9 mouse cellular contexts compared by ENCODE assay signal in genomic region chr11:68690465-68690864, GRCm38 (mm10). TPM values are rescaled to one million over a fixed set of nuclear protein-coding genes. Genes with fewer than 3 reads are reported as not detected.
DNase-seq lines count a peak whose midpoint lies in the region; ATAC-seq and TF ChIP-seq lines count a peak whose summit lies in the region.
"Had no signal": no experiment of that assay in that cellular context is flagged by ENCODE, and none has a peak within 500 bp of the region (broad histone marks: within the 10 kb centered on the region; RNA-seq: fewer than 3 reads in every experiment).

No protein-coding gene starts in this region.

- H3K4me3 ChIP-seq in embryonic facial prominence, embryonic 14.5 days (ENCODE audit: low read depth, low read length), result no peak overlapping the region
- H3K4me3 ChIP-seq in embryonic facial prominence, embryonic 10.5 days, result no peak overlapping the region
- no peak overlapping the region for H3K4me3 ChIP-seq in kidney, adult 2 months (ENCODE audit: insufficient read depth, low read depth, low read length)

- WGBS in embryonic facial prominence, embryonic 14.5 days, result 62% methylated on average over 5 of the region's 5 CpGs
- 78% methylated on average over 5 of the region's 5 CpGs for WGBS in embryonic facial prominence, embryonic 10.5 days
- 56% methylated on average over 5 of the region's 5 CpGs for WGBS in kidney, adult 2 months

- no peak for TF ChIP-seq POLR2A in kidney, adult 2 months (IDR thresholded peaks at IDR 0.05; ENCODE audit: low read depth, low read length)

- no peak overlapping the region for H3K4me2 ChIP-seq in embryonic facial prominence, embryonic 14.5 days (ENCODE audit: low read depth, low read length)

- no peak for ATAC-seq in embryonic facial prominence, embryonic 14.5 days (ENCODE audit: low read depth)

- H3K4me1 ChIP-seq in embryonic facial prominence, embryonic 14.5 days (ENCODE audit: control insufficient read depth, insufficient read depth, low read length), result peaks cover 11% of the 10 kb centered on the region
- H3K4me1 ChIP-seq in embryonic facial prominence, embryonic 10.5 days, result peaks cover 35% of the 10 kb centered on the region
- peaks cover 6% of the 10 kb centered on the region; the same call in 1 of the 2 replicates for H3K4me1 ChIP-seq in kidney, adult 2 months (ENCODE audit: control insufficient read depth, insufficient read depth, low read length)

- no peak for TF ChIP-seq CTCF in kidney, adult 2 months (conservative IDR thresholded peaks at IDR 0.05; ENCODE audit: insufficient read depth, insufficient read length, low read depth, low read length)

- no peaks in the 10 kb centered on the region for H3K36me3 ChIP-seq in embryonic facial prominence, embryonic 14.5 days (ENCODE audit: control insufficient read depth, insufficient read depth, low read length)
- no peaks in the 10 kb centered on the region for H3K36me3 ChIP-seq in embryonic facial prominence, embryonic 10.5 days (replicated peaks)
- no peaks in the 10 kb centered on the region for H3K36me3 ChIP-seq in kidney, adult 2 months (ENCODE audit: control insufficient read depth, insufficient read depth, low read length)

- DNase-seq in embryonic facial prominence, embryonic 14.5 days (ENCODE audit: low spot score), result peak; percentile 27
- no peak for DNase-seq in embryonic facial prominence, embryonic 10.5 days (ENCODE audit: low spot score)
- DNase-seq in kidney, postnatal 10 days, result peak; percentile 43
- DNase-seq in kidney, adult 2 months, result no peak
- peak; percentile 4 for DNase-seq in thymus, postnatal 25 days
- DNase-seq in thymus, postnatal 0 days (ENCODE audit: low spot score), result no peak
- DNase-seq in adrenal gland, postnatal 36 days, result no peak
- no peak for DNase-seq in left cerebral cortex, adult 9 months (ENCODE audit: low spot score in 2 of 2)
- DNase-seq: layer of hippocampus, postnatal 36 days had no signal

- no peaks in the 10 kb centered on the region for H3K27me3 ChIP-seq in embryonic facial prominence, embryonic 14.5 days (replicated peaks; ENCODE audit: control insufficient read depth, insufficient read depth, low read length)
- H3K27me3 ChIP-seq in embryonic facial prominence, embryonic 10.5 days (replicated peaks; ENCODE audit: low read depth, poor library complexity, severe bottlenecking), result no peaks in the 10 kb centered on the region
- no peaks in the 10 kb centered on the region for H3K27me3 ChIP-seq in kidney, adult 2 months (replicated peaks; ENCODE audit: control insufficient read depth, insufficient read depth, low read length)

- H3K27ac ChIP-seq in embryonic facial prominence, embryonic 14.5 days (replicated peaks; ENCODE audit: low read depth, low read length), result no peak overlapping the region
- H3K27ac ChIP-seq in embryonic facial prominence, embryonic 10.5 days (replicated peaks), result no peak overlapping the region
- H3K27ac ChIP-seq in kidney, adult 2 months (ENCODE audit: insufficient read depth, low read depth, low read length), result no peak overlapping the region

- H3K9ac ChIP-seq in embryonic facial prominence, embryonic 14.5 days (ENCODE audit: low read depth, low read length), result no peak overlapping the region

- no peaks in the 10 kb centered on the region for H3K9me3 ChIP-seq in embryonic facial prominence, embryonic 14.5 days (ENCODE audit: control insufficient read depth, low read length)
- H3K9me3 ChIP-seq in embryonic facial prominence, embryonic 10.5 days, result no peaks in the 10 kb centered on the region

RNA-seq across cellular contexts. Expression of gene Myh10, which starts 0.9 kb away (rescaled TPM):
- 103 and 117 TPM in 2 replicates for polyA plus RNA-seq in embryonic facial prominence, embryonic 14.5 days (2014; fragmentation: Nextera tagmentation; extraction: Ambion mirVana)
- polyA plus RNA-seq in embryonic facial prominence, embryonic 10.5 days (2016; fragmentation: Nextera tagmentation; extraction: Ambion mirVana), result 161 and 164 TPM in 2 replicates
- polyA plus RNA-seq in kidney, adult 2 months (2012; rRNA removed), result 32.4 and 33.7 TPM in 2 replicates
- 5.4 and 5.9 TPM in 2 replicates for polyA plus RNA-seq in thymus, postnatal 0 days (2015; fragmentation: Nextera tagmentation; extraction: Ambion mirVana)
- 10 to 100 TPM; 33.8 to 35.6 TPM for total RNA-seq in adrenal gland, postnatal 36 days (2021)

Comparison
In these comparisons a context has a peak if more than half of its experiments do, and no peak if none do; other contexts are left out.
1. DNase-seq: peak in embryonic facial prominence, embryonic 14.5 days (single experiment), kidney, postnatal 10 days (single experiment) and thymus, postnatal 25 days (single experiment); none in embryonic facial prominence, embryonic 10.5 days (single experiment), kidney, adult 2 months (single experiment), thymus, postnatal 0 days (single experiment), adrenal gland, postnatal 36 days (0 of 2) and left cerebral cortex, adult 9 months (0 of 2).